Mouse (Mus musculus) CH12.LX (cell line): ENCODE data around the gene Ap2b1. TPM values are rescaled to one million over a fixed set of nuclear protein-coding genes. Genes with fewer than 3 reads are reported as not detected.

ENCODE experiments used
- DNase-seq: peaks from one replicate; pipeline ENCODE4 v3.0.0-alpha.2; 2013; ENCODE audit errors: extremely low read depth
- H3K27ac ChIP-seq: 2 replicates; pipeline ENCODE4 v1.5.1; 2012; ENCODE audit warnings: low read depth, mild to moderate bottlenecking, control low read depth, moderate library complexity; ENCODE audit not compliant: insufficient read depth
- H3K27me3 ChIP-seq: replicated peaks from 2 replicates; pipeline ENCODE3; 2012; ENCODE audit warnings: inconsistent platforms
- H3K36me3 ChIP-seq, 2 experiments: replicated peaks in 1 of 2; 2 replicates each; pipeline versions ENCODE3 to v1.6.1; 2012; ENCODE audit warnings: inconsistent platforms in 1 of 2, low read length in 1 of 2, mild to moderate bottlenecking in 1 of 2, mixed read lengths in 1 of 2, moderate library complexity in 1 of 2; ENCODE audit not compliant: control insufficient read depth in 1 of 2, insufficient read depth in 1 of 2
- H3K4me1 ChIP-seq, 2 experiments: 2 replicates each; pipeline ENCODE4 v1.6.1; 2012; ENCODE audit warnings: inconsistent platforms in 1 of 2, moderate library complexity in 1 of 2; ENCODE audit not compliant: insufficient read depth in 2 of 2, control insufficient read depth in 1 of 2
- H3K4me2 ChIP-seq: 2 replicates; pipeline ENCODE4 v1.6.1; 2012; ENCODE audit warnings: low read depth, mild to moderate bottlenecking, control low read depth; ENCODE audit not compliant: poor library complexity, insufficient read depth, severe bottlenecking
- H3K4me3 ChIP-seq, 3 experiments: fragments of 150-350 bp in 1 of 3; sonication (generic) in 1 of 3; replicated peaks in 1 of 3; 2 replicates each; pipeline versions ENCODE3 to v1.5.1; 2011 to 2012; ENCODE audit warnings: low read depth in 2 of 3, low read length in 2 of 3, mild to moderate bottlenecking in 2 of 3, moderate library complexity in 2 of 3, control low read depth in 1 of 3, improper control_type of control experiment in 1 of 3, inconsistent platforms in 1 of 3, mixed read lengths in 1 of 3; ENCODE audit not compliant: poor library complexity in 1 of 3
- H3K79me2 ChIP-seq: replicated peaks from 2 replicates; pipeline ENCODE4 v1.6.1; 2012; ENCODE audit warnings: mild to moderate bottlenecking, moderate library complexity; ENCODE audit not compliant: control insufficient read depth, poor library complexity, insufficient read depth, severe bottlenecking; ENCODE audit errors: extremely low read depth
- H3K9ac ChIP-seq: 2 replicates; pipeline ENCODE4 v1.6.1; 2012; ENCODE audit warnings: low read depth, mild to moderate bottlenecking, control low read depth, moderate library complexity; ENCODE audit not compliant: insufficient read depth
- H3K9me3 ChIP-seq: replicated peaks from 2 replicates; pipeline ENCODE3; 2012; ENCODE audit warnings: low read length, inconsistent platforms, mixed read lengths
- CHD2 ChIP-seq: IDR thresholded peaks from 2 replicates; pipeline ENCODE4 v1.6.1; 2011; ENCODE audit warnings: low read length, improper control_type of control experiment
- CTCF ChIP-seq, 2 experiments: IDR thresholded peaks in 1 of 2; conservative IDR thresholded peaks in 1 of 2; 2 replicates each; pipeline ENCODE4 v1.5.1; 2011 to 2012; ENCODE audit warnings: low read depth in 2 of 2, low read length in 2 of 2, improper control_type of control experiment in 1 of 2, inconsistent platforms in 1 of 2, mild to moderate bottlenecking in 1 of 2, moderate library complexity in 1 of 2
- ELF1 ChIP-seq: IDR thresholded peaks from 2 replicates; pipeline ENCODE4 v1.6.1; 2014; ENCODE audit warnings: low read depth, mild to moderate bottlenecking, inconsistent platforms, low read length, improper control_type of control experiment
- ETS1 ChIP-seq: conservative IDR thresholded peaks from 2 replicates; pipeline ENCODE4 v1.6.1; 2012; ENCODE audit warnings: low read depth, mild to moderate bottlenecking, inconsistent platforms, low read length, improper control_type of control experiment, moderate library complexity
- HCFC1 ChIP-seq: IDR thresholded peaks from 2 replicates; pipeline ENCODE4 v1.6.1; 2012; ENCODE audit warnings: low read depth, mild to moderate bottlenecking, inconsistent platforms, low read length, improper control_type of control experiment
- MAFK ChIP-seq: IDR thresholded peaks from 2 replicates; pipeline ENCODE4 v1.6.1; 2011; ENCODE audit warnings: low read length, improper control_type of control experiment; ENCODE audit not compliant: insufficient replicate concordance
- MYC ChIP-seq: IDR thresholded peaks from 2 replicates; pipeline ENCODE4 v1.6.1; 2011; ENCODE audit warnings: low read depth, mild to moderate bottlenecking, improper control_type of control experiment, low read length
- NRF1 ChIP-seq: IDR thresholded peaks from 2 replicates; pipeline ENCODE4 v1.6.1; 2014; ENCODE audit warnings: low read depth, mild to moderate bottlenecking, inconsistent platforms, low read length, improper control_type of control experiment, moderate library complexity
- RAD21 ChIP-seq: IDR thresholded peaks from 2 replicates; pipeline ENCODE4 v1.6.1; 2011; ENCODE audit warnings: low read depth, mild to moderate bottlenecking, low read length, improper control_type of control experiment, moderate library complexity
- SMC3 ChIP-seq: IDR thresholded peaks from 2 replicates; pipeline ENCODE4 v1.6.1; 2011; ENCODE audit warnings: low read depth, low read length, improper control_type of control experiment
- UBTF ChIP-seq: IDR thresholded peaks from 2 replicates; pipeline ENCODE4 v1.6.1; 2012; ENCODE audit warnings: low read depth, mild to moderate bottlenecking, inconsistent platforms, low read length, improper control_type of control experiment, moderate library complexity
- USF2 ChIP-seq: conservative IDR thresholded peaks from 2 replicates; pipeline ENCODE4 v1.6.1; 2011; ENCODE audit warnings: low read depth, low read length, improper control_type of control experiment
- dilution Hi-C: fragments of 300-500 bp; cut with MboI; formaldehyde crosslinking; loops from 2 replicates; pipeline ENCODE4 v1.14.3; 2020; ENCODE audit warnings: low sequenced_read_pairs; ENCODE audit not compliant: extremely low pct_unique_long_range_greater_than_20kb, extremely low pct_ligation_motif_present
- in situ Hi-C: fragments of 300-500 bp; cut with MboI; formaldehyde crosslinking; loops from 3 replicates; pipeline ENCODE4 v1.14.3; 2019; ENCODE audit warnings: low sequenced_read_pairs, low pct_ligation_motif_present, low pct_unique_long_range_greater_than_20kb, mixed read lengths
- polyA plus RNA-seq: library from polyadenylated mRNA; unstranded; fragments of >175 nt; gene quantifications from 2 replicates; pipeline ENCODE4 v1.2.1, GENCODE M21; 2012; ENCODE audit warnings: low read depth; ENCODE audit not compliant: insufficient read length
- total RNA-seq, 2 experiments: library from RNA; depleted of rRNA; stranded (reverse); fragments of 300-350 nt in 1 of 2; fragments of >200 nt in 1 of 2; gene quantifications; 2 replicates each; pipeline ENCODE4 v1.2.3; 2012 to 2014

The Ap2b1 gene
- total and polyA plus RNA-seq, 3 experiments, result 58.3 to 78.8 (median 59.1) TPM

GRCm38 (mm10) chr11:83379745-83380341 is 81.0 kb downstream of the Ap2b1 start:
- Histone ChIP-seq H3K79me2 (no peaks in the 10 kb centered on the region), H3K36me3 (peaks cover 14 to 79% of the 10 kb centered on the region in 2 experiments), H3K4me3 (no peak overlapping the region), H3K27ac (no peak overlapping the region), H3K9ac (no peak overlapping the region), H3K4me1 (no peaks in the 10 kb centered on the region), H3K9me3 (no peaks in the 10 kb centered on the region), H3K4me2 (no peak overlapping the region), H3K27me3 (no peaks in the 10 kb centered on the region)
- dilution Hi-C loops (no loop called here), in situ Hi-C loops (no loop called here)
- no peak for TF ChIP-seq ELF1
- DNase-seq, result no peak

- H3K27ac ChIP-seq, result no peak overlapping the region
- H3K27me3 ChIP-seq, result no peaks in the 10 kb centered on the region
- peaks cover 5 to 78% of the 10 kb centered on the region in 2 experiments for H3K36me3 ChIP-seq
- H3K4me2 ChIP-seq, result no peak overlapping the region
- H3K9ac ChIP-seq, result no peak overlapping the region
- DNase-seq, result no peak
- TF ChIP-seq NRF1 (no peak), ETS1 (no peak), USF2 (no peak), MYC (no peak), MAFK (no peak), SMC3 (no peak), CTCF (conservative IDR thresholded peaks at IDR 0.05 in 1 of 2, IDR thresholded peaks at IDR 0.05 in 1 of 2; ENCODE audit: low read depth in 2 of 2, low read length in 2 of 2) (no peak), RAD21 (no peak)
- H3K4me3 ChIP-seq, result no peak overlapping the region
- in situ Hi-C loops, result no loop called here
- no peaks in the 10 kb centered on the region for H3K9me3 ChIP-seq
- dilution Hi-C loops, result no loop called here
- no peaks in the 10 kb centered on the region for H3K79me2 ChIP-seq
- no peaks in the 10 kb centered on the region for H3K4me1 ChIP-seq
These were observed 84.2 kb downstream of the Ap2b1 start for GRCm38 (mm10) chr11:83382876-83383531.

GRCm38 (mm10) chr11:83383532-83383887 is 84.7 kb downstream of the Ap2b1 start:
- no peak overlapping the region for H3K9ac ChIP-seq
- no peaks in the 10 kb centered on the region for H3K79me2 ChIP-seq
- H3K9me3 ChIP-seq, result no peaks in the 10 kb centered on the region
- no peaks in the 10 kb centered on the region for H3K27me3 ChIP-seq
- no peak for DNase-seq
- H3K36me3 ChIP-seq, result peaks cover 6 to 78% of the 10 kb centered on the region in 2 experiments
- dilution Hi-C loops, result no loop called here
- H3K4me3 ChIP-seq, result no peak overlapping the region
- in situ Hi-C loops, result no loop called here
- H3K4me1 ChIP-seq, result no peaks in the 10 kb centered on the region
- H3K27ac ChIP-seq, result no peak overlapping the region
- TF ChIP-seq UBTF (no peak), HCFC1 (no peak), MYC (no peak), CHD2 (no peak), USF2 (no peak)
- no peak overlapping the region for H3K4me2 ChIP-seq
